Mouse (Mus musculus): ENCODE results near the gene Il6ra. TPM values are rescaled to one million over a fixed set of nuclear protein-coding genes. Genes with fewer than 3 reads are reported as not detected.

Il6ra gene
- 1 to 10 TPM; 5.9 to 6.1 TPM for total RNA-seq (2021)
- long read RNA-seq, experiment 1, partial matches to known transcripts = 0 of 1 reads
- long read RNA-seq, experiment 1, other reads (novel, unspliced or antisense) = 1 of 1 reads
- long read RNA-seq, experiment 2 = 0 reads

DNA sequence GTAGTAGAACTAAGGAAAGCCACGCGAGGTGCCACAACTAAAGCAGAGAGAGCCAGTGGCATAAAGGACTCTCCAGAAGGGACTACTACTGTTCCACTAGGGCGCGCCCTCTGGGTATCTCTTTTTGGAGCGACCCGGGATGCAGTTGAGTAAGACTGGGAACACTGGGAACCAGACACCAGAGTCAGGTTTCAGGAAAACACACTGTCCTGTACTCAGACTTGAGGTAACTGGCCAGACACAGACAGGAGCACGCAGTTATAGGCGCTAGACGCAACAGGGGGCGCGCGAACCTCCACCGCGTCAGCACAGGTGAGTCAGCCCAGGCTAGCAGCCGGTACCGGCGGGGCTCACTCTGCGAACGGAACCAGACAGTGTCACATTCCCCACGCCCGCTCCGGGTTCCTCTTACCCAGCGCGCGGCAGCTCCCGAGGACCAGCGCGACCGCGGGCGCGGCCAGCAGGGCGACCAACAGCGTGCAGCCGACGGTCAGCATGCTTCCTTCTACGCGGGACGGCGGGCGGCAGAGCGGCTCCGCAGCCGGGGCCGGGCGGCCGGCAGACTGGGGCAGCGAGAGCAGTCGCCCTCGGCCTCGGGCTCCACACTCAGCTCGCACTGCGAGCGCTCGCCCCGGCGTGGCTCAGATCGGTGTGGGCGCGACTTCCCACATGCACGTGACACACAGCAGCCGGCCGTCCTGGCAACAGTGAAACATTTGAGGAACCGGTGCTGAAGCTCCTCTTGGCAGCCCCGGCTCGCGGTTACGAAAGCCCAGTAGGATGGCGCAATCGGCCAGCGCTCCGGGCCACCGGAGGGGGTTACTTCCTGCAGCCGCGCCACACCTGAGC, at the start of gene Il6ra:
Gene Il6ra (minus strand): TSS at position 654 of the 849 bp plus-strand sequence.
- peak within 1 kb of the TSS; percentile 75 for H3K4me3 ChIP-seq
- peak; percentile 71 to 80 for DNase-seq (ENCODE audit: low spot score in 2 of 2)
- H3K27ac ChIP-seq = peak within 1 kb of the TSS; percentile 92
- TF ChIP-seq CTCF (conservative IDR thresholded peaks at IDR 0.05) = peak; percentile 40

DNA sequence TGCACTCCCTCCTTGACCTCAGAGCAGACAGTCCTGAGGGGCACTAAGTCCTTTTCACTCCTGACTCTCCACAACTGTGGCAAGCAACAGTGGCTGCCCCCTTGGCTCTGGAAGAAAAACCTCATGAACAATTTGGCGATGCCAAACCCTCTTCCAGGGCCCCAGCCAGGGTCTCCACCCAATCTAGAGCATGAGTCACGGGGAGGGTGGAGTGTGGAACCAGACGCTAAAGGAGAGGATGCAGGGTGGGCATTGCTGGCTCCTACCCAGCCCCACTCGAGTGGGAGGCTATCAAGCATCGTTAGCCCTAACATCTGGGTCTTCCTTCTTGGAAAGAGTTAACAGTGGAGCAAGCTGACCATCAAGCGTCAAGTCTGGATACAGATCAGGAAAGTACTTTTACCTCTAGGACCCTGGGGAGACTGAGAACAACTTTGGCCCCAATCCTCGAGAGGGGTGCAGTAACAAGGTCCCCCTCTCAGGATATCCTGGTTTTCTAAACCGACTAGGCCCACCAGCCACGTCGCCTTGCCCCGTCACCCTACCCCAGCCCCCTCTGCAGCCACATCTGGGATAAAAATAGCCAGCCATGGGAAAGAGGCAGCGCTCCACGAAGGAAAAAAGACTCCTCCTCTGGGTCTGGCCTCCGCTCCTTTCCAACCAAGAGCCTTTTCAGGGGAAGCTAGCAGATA, 49.2 kb upstream of the Il6ra start:
- DNase-seq (ENCODE audit: low spot score in 2 of 2) = no peak
- peak overlapping the region; percentile 96 for H3K27ac ChIP-seq
- peak overlapping the region; percentile 91 for H3K4me3 ChIP-seq
- TF ChIP-seq CTCF (conservative IDR thresholded peaks at IDR 0.05) = no peak

DNA sequence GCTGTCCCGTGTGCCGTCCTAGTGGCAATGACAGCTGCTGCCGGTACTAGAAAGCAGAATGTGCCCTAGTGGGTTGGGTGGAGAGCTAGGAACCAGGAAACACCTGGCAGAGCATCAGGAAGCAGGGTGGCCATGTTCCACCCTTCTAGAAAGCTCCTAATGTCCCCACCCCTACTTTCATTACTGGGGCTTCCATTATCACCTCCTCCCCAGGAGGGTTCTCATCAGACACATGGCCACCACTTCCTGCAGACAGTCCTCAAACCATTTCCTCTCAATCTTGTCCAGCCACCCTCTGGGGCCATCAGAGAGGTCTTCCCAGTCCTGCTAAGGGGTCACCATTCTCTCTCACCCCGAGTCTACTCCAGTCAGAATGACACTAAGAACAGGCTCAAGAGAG, 48.4 kb upstream of the Il6ra start:
- peak overlapping the region; percentile 91; the same call in 1 of the 2 replicates for H3K4me3 ChIP-seq
- no peak for TF ChIP-seq CTCF (conservative IDR thresholded peaks at IDR 0.05)
- peak overlapping the region; percentile 96 for H3K27ac ChIP-seq
- DNase-seq (ENCODE audit: low spot score in 2 of 2) = no peak

DNA sequence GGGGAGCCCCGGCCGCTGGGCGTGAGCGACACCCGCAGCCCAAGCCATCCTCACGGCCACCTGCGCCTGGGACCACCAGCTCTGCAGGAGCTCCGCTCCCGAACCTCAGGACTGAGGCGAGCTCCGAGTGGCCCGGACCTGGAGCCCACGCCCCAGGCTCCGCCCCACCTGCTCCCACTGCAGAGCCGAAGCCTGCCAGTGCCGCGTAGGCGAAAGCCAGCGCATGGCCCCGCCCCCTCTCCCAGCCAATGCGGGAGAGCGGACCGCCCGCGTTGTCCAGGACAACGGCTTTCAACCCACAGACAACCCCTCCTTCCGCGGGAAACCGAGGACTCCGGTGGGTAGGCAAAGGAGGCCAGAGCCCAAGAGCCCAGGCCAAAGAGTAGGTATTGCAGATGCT, 47.5 kb upstream of the Il6ra start:
- TF ChIP-seq CTCF (conservative IDR thresholded peaks at IDR 0.05) = no peak
- DNase-seq (ENCODE audit: low spot score in 2 of 2) = peak; percentile 94 to 96
- Histone ChIP-seq H3K4me3 (peak overlapping the region; percentile 95), H3K27ac (peak overlapping the region; percentile 93)

DNA sequence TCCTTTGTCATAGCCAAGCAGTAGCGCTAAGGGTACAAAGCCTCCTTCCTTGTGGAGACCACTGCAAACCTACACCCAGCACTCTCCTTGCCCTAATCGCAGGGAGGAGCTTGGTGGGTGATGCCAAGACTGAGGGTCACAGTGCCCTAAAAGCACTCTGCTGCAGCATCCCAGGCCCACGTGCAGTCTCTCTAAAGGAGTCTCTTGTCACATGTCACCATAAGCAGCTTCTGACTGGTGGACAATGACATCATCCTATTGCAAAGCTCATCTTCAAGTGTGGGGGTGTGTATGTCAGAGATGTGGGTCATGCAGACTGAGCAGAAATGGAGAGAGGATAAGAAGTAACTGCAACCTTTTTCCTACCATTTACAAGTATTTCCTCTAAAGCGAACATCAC, 46.4 kb upstream of the Il6ra start:
- H3K27ac ChIP-seq = peak overlapping the region; percentile 93
- DNase-seq (ENCODE audit: low spot score in 2 of 2) = peak; percentile 42 to 79
- H3K4me3 ChIP-seq = peak overlapping the region; percentile 95
- no peak for TF ChIP-seq CTCF (conservative IDR thresholded peaks at IDR 0.05)

DNA sequence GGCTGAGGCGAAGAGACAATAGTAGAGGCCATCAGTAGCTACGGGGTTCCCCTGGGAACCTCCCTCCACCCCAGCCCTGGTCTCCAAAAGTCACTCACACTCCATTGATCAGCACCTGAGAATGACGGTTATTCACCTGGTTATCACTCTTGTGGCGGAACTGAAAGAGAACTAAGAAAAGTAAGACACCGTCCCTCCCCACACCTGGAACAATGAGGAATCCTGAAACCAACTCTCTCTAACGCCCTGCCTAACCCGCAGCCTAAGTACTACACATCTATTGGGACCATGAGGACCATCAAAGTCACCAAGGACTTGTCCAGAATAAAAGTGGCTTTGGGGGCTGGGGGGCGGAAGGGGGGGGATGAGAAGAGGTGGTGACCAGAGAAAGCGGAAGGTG, 44.9 kb upstream of the Il6ra start:
- Histone ChIP-seq H3K27ac (no peak overlapping the region), H3K4me3 (no peak overlapping the region)
- TF ChIP-seq CTCF (conservative IDR thresholded peaks at IDR 0.05) = no peak
- DNase-seq (ENCODE audit: low spot score in 2 of 2) = no peak

DNA sequence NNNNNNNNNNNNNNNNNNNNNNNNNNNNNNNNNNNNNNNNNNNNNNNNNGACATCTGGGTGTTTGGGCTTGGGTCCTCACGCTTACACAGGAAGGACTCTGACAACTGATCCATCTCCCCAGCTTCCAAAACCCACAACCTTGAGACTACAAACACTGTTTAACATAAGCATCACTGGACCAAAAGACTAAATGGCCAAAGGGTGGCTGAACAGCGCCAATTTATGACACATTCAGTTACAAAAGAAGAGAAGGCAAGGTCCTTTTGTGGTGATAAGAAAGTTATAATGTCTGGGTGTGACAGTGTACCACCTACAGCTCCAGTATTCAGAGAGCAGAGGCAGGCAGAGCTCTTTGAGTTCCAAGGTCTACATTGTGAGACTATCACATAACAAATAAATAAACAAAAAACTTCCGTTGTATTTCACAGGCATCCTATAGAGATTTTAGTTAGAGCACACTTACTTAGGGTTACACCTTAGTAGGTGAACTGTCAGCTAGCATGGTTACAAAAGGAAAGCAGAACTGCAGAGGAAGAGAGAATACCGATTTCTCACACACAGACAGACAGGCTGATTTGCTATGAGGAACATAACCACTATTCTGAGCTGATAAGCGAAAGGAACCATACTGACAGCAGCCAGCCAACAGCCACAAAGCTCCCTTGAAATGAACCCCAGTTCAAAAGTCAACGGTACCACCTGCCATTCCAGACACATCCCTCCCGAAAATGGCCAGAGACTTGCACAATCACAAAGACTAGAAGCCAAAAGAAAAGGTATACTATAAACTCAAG, 43.4 kb upstream of the Il6ra start:
- DNase-seq (ENCODE audit: low spot score in 2 of 2) = no peak
- Histone ChIP-seq H3K4me3 (no peak overlapping the region), H3K27ac (no peak overlapping the region)
- no peak for TF ChIP-seq CTCF (conservative IDR thresholded peaks at IDR 0.05)

DNA sequence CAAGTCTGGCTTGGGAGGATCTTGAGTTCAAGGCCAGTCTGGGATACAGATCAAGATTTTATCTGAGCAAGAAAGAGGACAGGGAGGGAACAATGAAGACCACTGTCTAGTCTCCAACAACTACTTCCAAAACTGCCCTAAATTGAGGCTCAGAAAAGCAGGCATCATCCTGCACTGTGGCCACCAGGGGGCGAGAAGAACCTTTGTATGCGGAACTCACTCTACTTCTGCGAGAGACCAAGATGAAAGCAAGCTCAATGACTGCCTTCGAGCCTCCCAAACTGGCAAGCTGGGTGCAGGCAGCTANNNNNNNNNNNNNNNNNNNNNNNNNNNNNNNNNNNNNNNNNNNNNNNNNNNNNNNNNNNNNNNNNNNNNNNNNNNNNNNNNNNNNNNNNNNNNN, 40.4 kb upstream of the Il6ra start:
- peak; percentile 96 for TF ChIP-seq CTCF (conservative IDR thresholded peaks at IDR 0.05)
- peak overlapping the region; percentile 9; the same call in 1 of the 2 replicates for H3K27ac ChIP-seq
- H3K4me3 ChIP-seq = no peak overlapping the region
- DNase-seq (ENCODE audit: low spot score in 2 of 2) = peak; percentile 70 to 86

DNA sequence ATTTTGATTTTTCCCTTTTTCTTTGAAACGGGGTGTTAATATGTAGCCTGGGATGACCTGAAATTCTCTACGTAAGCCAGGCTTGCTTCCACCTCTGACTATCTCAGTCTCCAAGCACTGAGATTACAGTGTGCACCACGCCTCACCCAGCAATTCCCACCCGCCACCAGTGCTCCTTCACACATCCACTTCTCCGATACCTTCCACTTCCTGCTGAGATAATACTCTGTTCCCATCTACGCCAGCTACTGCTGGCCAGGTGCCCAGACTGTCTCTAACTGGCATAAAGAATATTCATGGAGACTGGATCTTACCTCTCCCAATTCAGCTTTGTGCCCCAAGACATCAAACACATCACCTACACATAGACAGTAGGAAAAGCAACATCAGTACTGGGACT, 35.7 kb upstream of the Il6ra start:
- DNase-seq (ENCODE audit: low spot score in 2 of 2) = no peak
- TF ChIP-seq CTCF (conservative IDR thresholded peaks at IDR 0.05) = no peak
- Histone ChIP-seq H3K27ac (no peak overlapping the region), H3K4me3 (no peak overlapping the region)

DNA sequence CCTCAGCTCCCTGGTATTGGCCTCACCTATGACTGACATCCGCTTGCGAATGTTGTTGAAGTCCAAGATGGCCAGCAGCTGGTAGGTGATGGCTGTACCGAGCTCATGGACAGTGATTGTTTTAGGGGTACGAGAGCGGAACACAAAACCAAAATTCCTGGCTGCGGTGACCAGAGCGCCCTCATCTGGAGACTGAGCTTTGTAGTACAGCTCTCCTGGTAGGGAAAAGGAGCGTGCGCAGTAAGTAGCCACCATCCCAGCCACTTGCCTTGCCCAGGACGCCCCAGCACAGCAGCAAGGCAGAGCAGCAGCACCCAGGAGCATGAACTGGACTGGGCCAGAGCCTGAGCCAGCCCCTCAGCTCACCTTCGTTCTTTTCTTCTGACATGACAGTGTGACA, 35.0 kb upstream of the Il6ra start:
- no peak overlapping the region for H3K27ac ChIP-seq
- TF ChIP-seq CTCF (conservative IDR thresholded peaks at IDR 0.05) = peak; percentile 25
- DNase-seq (ENCODE audit: low spot score in 2 of 2) = no peak
- H3K4me3 ChIP-seq = no peak overlapping the region

DNA sequence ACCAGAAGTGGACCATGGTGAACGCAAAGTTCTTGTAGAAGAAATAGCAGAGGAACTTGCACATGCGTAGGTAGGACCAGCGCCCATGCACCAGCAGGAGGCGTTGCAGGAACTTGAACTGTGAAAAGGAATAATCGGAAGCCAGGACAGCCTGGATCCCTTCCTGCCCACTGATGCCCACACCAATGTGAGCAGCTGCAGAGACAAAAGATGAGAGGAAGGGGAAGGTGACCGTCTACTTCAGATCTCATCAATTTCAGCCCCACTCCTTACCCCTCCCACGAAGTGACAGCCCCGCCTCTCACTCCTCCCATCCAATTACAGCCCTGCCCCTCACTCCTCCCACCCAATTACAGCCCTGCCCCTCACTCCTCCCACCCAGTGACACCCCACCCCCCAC, 32.0 kb upstream of the Il6ra start:
- TF ChIP-seq CTCF (conservative IDR thresholded peaks at IDR 0.05) = peak; percentile 33
- no peak for DNase-seq (ENCODE audit: low spot score in 2 of 2)

DNA sequence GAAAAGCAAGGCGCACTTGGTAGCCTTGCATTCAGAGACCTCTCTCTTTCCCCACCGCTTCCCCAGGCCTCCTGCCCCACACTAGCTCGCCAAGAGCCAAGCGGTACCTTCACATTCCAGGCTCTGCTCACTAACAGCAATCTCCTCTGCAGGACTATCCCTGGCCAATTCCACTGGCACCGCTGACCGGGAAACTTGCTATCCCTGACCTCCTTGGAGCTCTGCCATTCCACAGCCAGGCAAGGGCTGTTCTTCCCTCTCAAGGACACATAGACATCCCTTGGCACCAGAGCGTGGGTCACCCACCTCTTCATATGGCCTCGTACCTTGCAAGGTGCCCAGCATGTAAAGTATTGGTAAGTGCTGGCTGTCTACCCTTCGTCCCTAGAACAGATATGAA, 29.9 kb upstream of the Il6ra start:
- no peak for TF ChIP-seq CTCF (conservative IDR thresholded peaks at IDR 0.05)
- H3K4me3 ChIP-seq = no peak overlapping the region
- no peak for DNase-seq (ENCODE audit: low spot score in 2 of 2)
- H3K27ac ChIP-seq = 0 out of 2 replicates have a peak overlapping the region, but pooled peaks have one; percentile 10

More for the DNA sequence above, 32.0 kb upstream of the Il6ra start:
- Histone ChIP-seq H3K27ac (no peak overlapping the region), H3K4me3 (no peak overlapping the region)

Measured in layer of hippocampus, adult 2 months (tissue).